In genomic region chr4:88863309-88863708, GRCm38 (mm10) we compare ENCODE assay signal across 14 mouse cellular contexts. TPM values are rescaled to one million over a fixed set of nuclear protein-coding genes. Genes with fewer than 3 reads are reported as not detected.
"Had no signal": no experiment of that assay in that cellular context is flagged by ENCODE, and none has a peak within 500 bp of the region (broad histone marks: within the 10 kb centered on the region; RNA-seq: fewer than 3 reads in every experiment).

No protein-coding gene starts in this region.

- H3K27ac ChIP-seq: limb, embryonic 12.5 days; liver, embryonic 13.5 days; lung, embryonic 15.5 days; neural tube, embryonic 15.5 days; stomach, postnatal 0 days had no signal

- DNase-seq: kidney, adult 2 months; kidney, postnatal 14 days; layer of hippocampus, postnatal 36 days; liver; liver, embryonic 13.5 days; liver, postnatal 0 days; midbrain, embryonic 14.5 days; thymus, postnatal 14 days had no signal

- H3K9ac ChIP-seq: limb, embryonic 12.5 days; liver, embryonic 13.5 days; liver, postnatal 0 days; lung, embryonic 15.5 days; neural tube, embryonic 15.5 days had no signal

- H3K4me2 ChIP-seq: limb, embryonic 12.5 days; liver, embryonic 13.5 days; lung, embryonic 15.5 days; neural tube, embryonic 15.5 days had no signal

- H3K9me3 ChIP-seq: limb, embryonic 12.5 days; liver, embryonic 13.5 days; lung, embryonic 15.5 days; neural tube, embryonic 15.5 days had no signal

- H3K4me3 ChIP-seq: limb, embryonic 12.5 days; liver, embryonic 13.5 days; lung, embryonic 15.5 days; myocyte; neural tube, embryonic 15.5 days had no signal

- H3K36me3 ChIP-seq: limb, embryonic 12.5 days; liver, embryonic 13.5 days; lung, embryonic 15.5 days; neural tube, embryonic 15.5 days had no signal

- ATAC-seq: liver, postnatal 0 days had no signal

RNA-seq across cellular contexts. Expression of gene Ifna1, which starts 13.4 kb away (rescaled TPM):
- polyA plus RNA-seq: kidney, adult 2 months; limb, embryonic 12.5 days; liver, embryonic 13.5 days; liver, postnatal 0 days; lung, embryonic 15.5 days; midbrain, embryonic 14.5 days; myocyte; neural tube, embryonic 11.5 days; neural tube, embryonic 15.5 days; stomach, postnatal 0 days had no signal

RNA-seq across cellular contexts. Expression of gene Ifne, which starts 16.7 kb away (rescaled TPM):
- polyA plus RNA-seq: kidney, adult 2 months; limb, embryonic 12.5 days; liver, embryonic 13.5 days; liver, postnatal 0 days; lung, embryonic 15.5 days; midbrain, embryonic 14.5 days; myocyte; neural tube, embryonic 11.5 days; neural tube, embryonic 15.5 days had no signal

RNA-seq across cellular contexts. Expression of gene Ifna4, which starts 21.6 kb away (rescaled TPM):
- polyA plus RNA-seq: kidney, adult 2 months; limb, embryonic 12.5 days; liver, embryonic 13.5 days; liver, postnatal 0 days; lung, embryonic 15.5 days; midbrain, embryonic 14.5 days; myocyte; neural tube, embryonic 11.5 days; neural tube, embryonic 15.5 days; stomach, postnatal 0 days had no signal

RNA-seq across cellular contexts. Expression of gene Ifna5, which starts 28.0 kb away (rescaled TPM):
- polyA plus RNA-seq: kidney, adult 2 months; limb, embryonic 12.5 days; liver, embryonic 13.5 days; liver, postnatal 0 days; lung, embryonic 15.5 days; midbrain, embryonic 14.5 days; myocyte; neural tube, embryonic 11.5 days; neural tube, embryonic 15.5 days; stomach, postnatal 0 days had no signal

RNA-seq across cellular contexts. Expression of gene Ifna6, which starts 36.1 kb away (rescaled TPM):
- polyA plus RNA-seq: kidney, adult 2 months; limb, embryonic 12.5 days; liver, embryonic 13.5 days; liver, postnatal 0 days; lung, embryonic 15.5 days; midbrain, embryonic 14.5 days; myocyte; neural tube, embryonic 11.5 days; neural tube, embryonic 15.5 days; stomach, postnatal 0 days had no signal
